Mouse (Mus musculus): ENCODE data around the gene Cdon. TPM values are rescaled to one million over a fixed set of nuclear protein-coding genes. Genes with fewer than 3 reads are reported as not detected.

Gene Cdon
- polyA plus RNA-seq, 1 experiment: 7.1 TPM

DNA sequence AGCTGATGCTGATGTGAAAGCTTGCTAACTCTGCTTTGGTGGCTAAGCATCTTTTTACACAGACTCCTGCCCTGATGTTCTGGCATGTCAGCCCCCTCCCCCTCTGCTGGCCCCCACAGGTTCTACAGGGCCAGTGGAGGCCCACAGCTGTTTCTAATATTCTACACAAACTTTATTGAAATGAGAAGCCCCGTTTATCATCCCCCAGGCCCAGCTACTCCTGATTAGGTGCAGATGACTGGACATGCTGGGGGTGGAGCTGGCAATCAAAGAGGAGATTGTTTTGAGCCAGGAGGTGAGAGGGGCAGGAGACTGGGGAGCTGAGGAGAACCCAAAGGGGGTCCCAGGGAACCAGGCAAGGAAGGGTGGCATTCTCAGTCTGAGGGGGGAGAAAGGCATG lies 108.9 kb downstream of the Cdon start:
- H3K4me3 ChIP-seq (replicated peaks; ENCODE audit: extremely low read depth, low read depth, low read length): no peak overlapping the region
- WGBS: 13% methylated on average over 1 of the region's 1 CpGs
- no peaks in the 10 kb centered on the region for H3K4me1 ChIP-seq (ENCODE audit: control insufficient read depth, insufficient read depth, low read length)
- TF ChIP-seq CTCF (IDR thresholded peaks at IDR 0.05; ENCODE audit: insufficient read depth, low read length): no peak
- no peak for TF ChIP-seq POLR2A (IDR thresholded peaks at IDR 0.05; ENCODE audit: borderline replicate concordance, extremely low read depth, low read depth, low read length)
- no peak for DNase-seq

DNA sequence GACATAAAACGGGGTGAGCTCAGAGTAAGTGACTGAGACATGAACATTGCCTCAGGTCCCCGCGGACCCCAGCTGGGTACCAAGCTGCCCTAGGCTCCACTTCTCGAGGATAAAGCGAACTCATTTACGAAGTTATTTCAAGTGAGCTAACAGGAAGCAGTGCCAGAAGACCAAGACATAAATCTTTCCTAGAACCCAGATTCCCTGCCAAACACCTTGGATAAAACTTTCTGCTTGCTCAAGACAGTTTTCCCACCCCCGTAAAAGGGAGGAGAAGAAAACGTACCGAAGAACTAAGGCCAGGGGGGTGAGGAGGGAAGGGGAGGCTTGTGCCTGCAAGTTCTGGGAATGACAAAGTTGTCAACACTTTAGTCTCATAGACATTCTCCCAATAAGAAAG lies 112.3 kb downstream of the Cdon start:
- Histone ChIP-seq H3K4me1 (ENCODE audit: control insufficient read depth, insufficient read depth, low read length) (no peaks in the 10 kb centered on the region), H3K4me3 (replicated peaks; ENCODE audit: extremely low read depth, low read depth, low read length) (no peak overlapping the region)
- TF ChIP-seq POLR2A (IDR thresholded peaks at IDR 0.05; ENCODE audit: borderline replicate concordance, extremely low read depth, low read depth, low read length): no peak
- TF ChIP-seq CTCF (IDR thresholded peaks at IDR 0.05; ENCODE audit: insufficient read depth, low read length): no peak
- WGBS: 45% methylated on average over 9 of the region's 9 CpGs
- no peak for DNase-seq

- H3K4me1 ChIP-seq (ENCODE audit: control insufficient read depth, insufficient read depth, low read length): no peaks in the 10 kb centered on the region
- no peak overlapping the region for H3K4me3 ChIP-seq (replicated peaks; ENCODE audit: extremely low read depth, low read depth, low read length)
- TF ChIP-seq POLR2A (IDR thresholded peaks at IDR 0.05; ENCODE audit: borderline replicate concordance, extremely low read depth, low read depth, low read length) (no peak), CTCF (IDR thresholded peaks at IDR 0.05; ENCODE audit: insufficient read depth, low read length) (peak; percentile 58)
- 11% methylated on average over 2 of the region's 2 CpGs for WGBS
- no peak for DNase-seq
These were observed 114.2 kb downstream of the Cdon start for GRCm38 (mm10) chr9:35535110-35535509.

DNA sequence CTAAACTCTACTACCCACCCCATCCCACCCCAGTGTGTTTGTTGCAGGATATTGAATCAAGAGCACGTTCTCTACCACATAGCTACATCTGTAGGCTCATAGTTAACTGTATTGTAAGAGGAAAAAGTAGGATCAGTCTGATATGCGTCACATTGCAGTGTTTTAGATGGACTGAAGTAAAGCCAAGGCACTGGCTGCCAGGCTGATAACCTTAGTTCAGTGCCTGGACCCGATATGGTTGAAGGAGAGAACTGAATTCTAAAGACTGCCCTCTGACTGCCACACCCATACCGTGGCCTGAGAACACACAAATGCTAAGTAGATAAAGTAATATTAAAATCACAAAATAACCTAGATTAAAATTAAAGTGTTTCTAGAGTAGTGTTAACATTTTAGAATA lies 114.9 kb downstream of the Cdon start:
- 65% methylated on average over 4 of the region's 4 CpGs for WGBS
- no peak for DNase-seq
- no peak overlapping the region for H3K4me3 ChIP-seq (replicated peaks; ENCODE audit: extremely low read depth, low read depth, low read length)
- H3K4me1 ChIP-seq (ENCODE audit: control insufficient read depth, insufficient read depth, low read length): no peaks in the 10 kb centered on the region
- no peak for TF ChIP-seq CTCF (IDR thresholded peaks at IDR 0.05; ENCODE audit: insufficient read depth, low read length)
- TF ChIP-seq POLR2A (IDR thresholded peaks at IDR 0.05; ENCODE audit: borderline replicate concordance, extremely low read depth, low read depth, low read length): no peak

- WGBS: 64% methylated on average over 13 of the region's 13 CpGs
- no peaks in the 10 kb centered on the region for H3K4me1 ChIP-seq (ENCODE audit: control insufficient read depth, insufficient read depth, low read length)
- DNase-seq: no peak
- no peak overlapping the region for H3K4me3 ChIP-seq (replicated peaks; ENCODE audit: extremely low read depth, low read depth, low read length)
- TF ChIP-seq POLR2A (IDR thresholded peaks at IDR 0.05; ENCODE audit: borderline replicate concordance, extremely low read depth, low read depth, low read length) (no peak), CTCF (IDR thresholded peaks at IDR 0.05; ENCODE audit: insufficient read depth, low read length) (no peak)
These were observed 118.2 kb downstream of the Cdon start for GRCm38 (mm10) chr9:35539001-35539750.

- no peak overlapping the region for H3K4me3 ChIP-seq (replicated peaks; ENCODE audit: extremely low read depth, low read depth, low read length)
- no peak for DNase-seq
- WGBS: 76% methylated on average over 5 of the region's 5 CpGs
- no peaks in the 10 kb centered on the region for H3K4me1 ChIP-seq (ENCODE audit: control insufficient read depth, insufficient read depth, low read length)
- TF ChIP-seq CTCF (IDR thresholded peaks at IDR 0.05; ENCODE audit: insufficient read depth, low read length) (no peak), POLR2A (IDR thresholded peaks at IDR 0.05; ENCODE audit: borderline replicate concordance, extremely low read depth, low read depth, low read length) (no peak)
These were observed 120.1 kb downstream of the Cdon start for GRCm38 (mm10) chr9:35541024-35541423.

GRCm38 (mm10) chr9:35541488-35541887 lies 120.6 kb downstream of the Cdon start:
- peak; percentile 64 for TF ChIP-seq CTCF (IDR thresholded peaks at IDR 0.05; ENCODE audit: insufficient read depth, low read length)
- TF ChIP-seq POLR2A (IDR thresholded peaks at IDR 0.05; ENCODE audit: borderline replicate concordance, extremely low read depth, low read depth, low read length): no peak
- Histone ChIP-seq H3K4me1 (ENCODE audit: control insufficient read depth, insufficient read depth, low read length) (no peaks in the 10 kb centered on the region), H3K4me3 (replicated peaks; ENCODE audit: extremely low read depth, low read depth, low read length) (no peak overlapping the region)
- DNase-seq: peak; percentile 69
- WGBS: 8% methylated on average over 6 of the region's 6 CpGs

DNA sequence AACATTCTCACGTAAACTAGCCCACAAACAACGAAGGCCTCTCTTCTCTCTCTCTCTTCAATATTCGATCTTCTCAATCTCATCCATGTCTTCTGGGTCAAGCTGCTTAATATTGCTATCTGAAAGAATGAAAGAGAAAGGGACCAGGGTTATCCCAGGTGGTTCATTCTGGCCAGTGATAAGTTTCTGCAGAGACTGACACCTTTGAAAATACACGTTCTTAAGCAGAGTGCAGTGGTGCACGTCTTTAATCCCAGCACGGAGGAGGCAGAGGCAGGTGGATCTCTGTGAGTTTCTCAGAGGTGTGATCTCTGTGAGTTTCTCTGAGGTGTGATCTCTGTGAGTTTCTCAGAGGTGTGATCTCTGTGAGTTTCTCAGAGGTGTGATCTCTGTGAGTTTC lies 121.0 kb downstream of the Cdon start:
- DNase-seq: no peak
- TF ChIP-seq POLR2A (IDR thresholded peaks at IDR 0.05; ENCODE audit: borderline replicate concordance, extremely low read depth, low read depth, low read length) (no peak), CTCF (IDR thresholded peaks at IDR 0.05; ENCODE audit: insufficient read depth, low read length) (no peak)
- 63% methylated on average over 6 of the region's 6 CpGs for WGBS
- no peaks in the 10 kb centered on the region for H3K4me1 ChIP-seq (ENCODE audit: control insufficient read depth, insufficient read depth, low read length)
- no peak overlapping the region for H3K4me3 ChIP-seq (replicated peaks; ENCODE audit: extremely low read depth, low read depth, low read length)

- DNase-seq: no peak
- Histone ChIP-seq H3K4me1 (ENCODE audit: control insufficient read depth, insufficient read depth, low read length) (no peaks in the 10 kb centered on the region), H3K4me3 (replicated peaks; ENCODE audit: extremely low read depth, low read depth, low read length) (no peak overlapping the region)
- TF ChIP-seq CTCF (IDR thresholded peaks at IDR 0.05; ENCODE audit: insufficient read depth, low read length): no peak
- TF ChIP-seq POLR2A (IDR thresholded peaks at IDR 0.05; ENCODE audit: borderline replicate concordance, extremely low read depth, low read depth, low read length): no peak
- WGBS: 82% methylated on average over 14 of the region's 14 CpGs
These were observed 122.4 kb downstream of the Cdon start for GRCm38 (mm10) chr9:35543099-35543860.

- TF ChIP-seq POLR2A (IDR thresholded peaks at IDR 0.05; ENCODE audit: borderline replicate concordance, extremely low read depth, low read depth, low read length) (no peak), CTCF (IDR thresholded peaks at IDR 0.05; ENCODE audit: insufficient read depth, low read length) (no peak)
- DNase-seq: no peak
- 75% methylated on average over 2 of the region's 2 CpGs for WGBS
- Histone ChIP-seq H3K4me1 (ENCODE audit: control insufficient read depth, insufficient read depth, low read length) (no peaks in the 10 kb centered on the region), H3K4me3 (replicated peaks; ENCODE audit: extremely low read depth, low read depth, low read length) (no peak overlapping the region)
These were observed 123.7 kb downstream of the Cdon start for GRCm38 (mm10) chr9:35544666-35545065.
